Mouse (Mus musculus) CD4-positive, CD25-positive, alpha-beta regulatory T cell, adult 4 months (primary cell): ENCODE data around the gene BC030500. TPM values are rescaled to one million over a fixed set of nuclear protein-coding genes. Genes with fewer than 3 reads are reported as not detected.

Experiments
- ATAC-seq: one replicate; pipeline ENCODE4 v1.8.0; 2017
- polyA plus RNA-seq, 2 experiments: library from polyadenylated mRNA; unstranded; fragments of 100-300 nt; shearing (Covaris generic); gene quantifications; one replicate each; pipeline ENCODE4 v1.2.1; 2017

Gene BC030500
- polyA plus RNA-seq = not detected

- no peak for ATAC-seq
These were observed at the start of gene BC030500 for GRCm38 (mm10) chr8:58911677-58912076. Gene BC030500 (plus strand): TSS chr8:58911755.

- ATAC-seq = no peak
These were observed 25.1 kb upstream of the BC030500 start for GRCm38 (mm10) chr8:58886405-58886804.

GRCm38 (mm10) chr8:58890591-58890990, 21.0 kb upstream of the BC030500 start:
- no peak for ATAC-seq

- no peak for ATAC-seq
These were observed 15.6 kb upstream of the BC030500 start for GRCm38 (mm10) chr8:58895960-58896359.

GRCm38 (mm10) chr8:58904465-58904864, 7.1 kb upstream of the BC030500 start:
- no peak for ATAC-seq

- no peak for ATAC-seq
These were observed 763 bp downstream of the BC030500 start, which contains the start of gene Galntl6 for GRCm38 (mm10) chr8:58912196-58912839. Gene Galntl6 (minus strand): TSS chr8:58912640.

- ATAC-seq = no peak
These were observed 1.5 kb downstream of the BC030500 start for GRCm38 (mm10) chr8:58912840-58913639.

- no peak for ATAC-seq
These were observed 2.0 kb downstream of the BC030500 start for GRCm38 (mm10) chr8:58913640-58913968.

GRCm38 (mm10) chr8:58915142-58915541, 3.6 kb downstream of the BC030500 start:
- no peak for ATAC-seq

GRCm38 (mm10) chr8:58931066-58931465, 19.5 kb downstream of the BC030500 start:
- ATAC-seq = no peak

- ATAC-seq = no peak
These were observed 32.2 kb downstream of the BC030500 start for GRCm38 (mm10) chr8:58943773-58944172.

GRCm38 (mm10) chr8:58957195-58957739, 45.7 kb downstream of the BC030500 start:
- no peak for ATAC-seq

Other genes with a start within 250 kb of the BC030500 start
- gene Galntl6, start 885 bp downstream of the BC030500 start, polyA plus RNA-seq = not detected